Mouse (Mus musculus): ENCODE data around the gene Mapkapk3. TPM values are rescaled to one million over a fixed set of nuclear protein-coding genes. Genes with fewer than 3 reads are reported as not detected.

The Mapkapk3 gene
- total and polyA plus RNA-seq, 3 experiments: 26.1 to 36.0 (median 29.0) TPM

- Histone ChIP-seq H3K36me3 (ENCODE audit: control insufficient read depth, insufficient read depth, low read length) (no peaks in the 10 kb centered on the region), H3K79me2 (replicated peaks; ENCODE audit: control insufficient read depth, insufficient read depth, low read length) (no peaks in the 10 kb centered on the region), H3K27ac (peak overlapping the region; percentile 90), H3K4me3 (peak overlapping the region; percentile 61), H3K27me3 (ENCODE audit: control insufficient read depth, insufficient read depth, low read length) (no peaks in the 10 kb centered on the region), H3K4me1 (ENCODE audit: control insufficient read depth, insufficient read depth, low read length) (peaks cover 2% of the 10 kb centered on the region; the same call in 1 of the 2 replicates), H3K9ac (ENCODE audit: low read depth, low read length) (peak overlapping the region; percentile 65)
- no peak for TF ChIP-seq CTCF (IDR thresholded peaks at IDR 0.05)
- TF ChIP-seq POLR2A (IDR thresholded peaks at IDR 0.05; ENCODE audit: insufficient read depth, low read depth, low read length): no peak
- no peak for TF ChIP-seq EP300 (IDR thresholded peaks at IDR 0.05; ENCODE audit: insufficient read depth, low read depth, low read length)
- intact Hi-C loops (cut with DNase I): loop anchor here (5.0 kb wide), 1 partner anchor 601 kb away; the partner anchor contains the start of gene Tex264
- DNase-seq: no peak
- 45% methylated on average over 8 of the region's 8 CpGs for WGBS
These were observed 966 bp downstream of the Mapkapk3 start for GRCm38 (mm10) chr9:107288711-107289110.

GRCm38 (mm10) chr9:107288105-107288650 lies 1.5 kb downstream of the Mapkapk3 start:
- no peak for DNase-seq
- Histone ChIP-seq H3K9ac (ENCODE audit: low read depth, low read length) (no peak overlapping the region), H3K27me3 (ENCODE audit: control insufficient read depth, insufficient read depth, low read length) (no peaks in the 10 kb centered on the region), H3K27ac (no peak overlapping the region; the same call in 1 of the 2 replicates), H3K79me2 (replicated peaks; ENCODE audit: control insufficient read depth, insufficient read depth, low read length) (no peaks in the 10 kb centered on the region), H3K36me3 (ENCODE audit: control insufficient read depth, insufficient read depth, low read length) (no peaks in the 10 kb centered on the region), H3K4me1 (ENCODE audit: control insufficient read depth, insufficient read depth, low read length) (peaks cover 2% of the 10 kb centered on the region; the same call in 1 of the 2 replicates), H3K4me3 (no peak overlapping the region)
- WGBS: 81% methylated on average over 14 of the region's 14 CpGs
- intact Hi-C loops (cut with DNase I): loop anchor here (5.0 kb wide), 1 partner anchor 601 kb away; the partner anchor contains the start of gene Tex264
- TF ChIP-seq EP300 (IDR thresholded peaks at IDR 0.05; ENCODE audit: insufficient read depth, low read depth, low read length): no peak
- TF ChIP-seq POLR2A (IDR thresholded peaks at IDR 0.05; ENCODE audit: insufficient read depth, low read depth, low read length): no peak
- no peak for TF ChIP-seq CTCF (IDR thresholded peaks at IDR 0.05)

- WGBS: 64% methylated on average over 2 of the region's 2 CpGs
- TF ChIP-seq POLR2A (IDR thresholded peaks at IDR 0.05; ENCODE audit: insufficient read depth, low read depth, low read length) (no peak), EP300 (IDR thresholded peaks at IDR 0.05; ENCODE audit: insufficient read depth, low read depth, low read length) (no peak), CTCF (IDR thresholded peaks at IDR 0.05) (no peak)
These were observed 2.4 kb downstream of the Mapkapk3 start for GRCm38 (mm10) chr9:107287294-107287693.

GRCm38 (mm10) chr9:107285009-107285408 lies 4.7 kb downstream of the Mapkapk3 start:
- H3K27ac ChIP-seq: no peak overlapping the region
- TF ChIP-seq CTCF (IDR thresholded peaks at IDR 0.05) (no peak), POLR2A (IDR thresholded peaks at IDR 0.05; ENCODE audit: insufficient read depth, low read depth, low read length) (no peak), EP300 (IDR thresholded peaks at IDR 0.05; ENCODE audit: insufficient read depth, low read depth, low read length) (no peak)
- H3K36me3 ChIP-seq (ENCODE audit: control insufficient read depth, insufficient read depth, low read length): no peaks in the 10 kb centered on the region
- DNase-seq: no peak
- peaks cover 6% of the 10 kb centered on the region for H3K4me1 ChIP-seq (ENCODE audit: control insufficient read depth, insufficient read depth, low read length)
- no peak overlapping the region for H3K4me3 ChIP-seq
- H3K9ac ChIP-seq (ENCODE audit: low read depth, low read length): no peak overlapping the region
- intact Hi-C loops (cut with DNase I): loop anchor here (5.0 kb wide), 1 partner anchor 598 kb away; the partner anchor contains the start of gene Tex264
- WGBS: 16% methylated on average over 3 of the region's 3 CpGs
- no peaks in the 10 kb centered on the region for H3K27me3 ChIP-seq (ENCODE audit: control insufficient read depth, insufficient read depth, low read length)
- peaks cover 2% of the 10 kb centered on the region; the same call in 1 of the 2 replicates for H3K79me2 ChIP-seq (replicated peaks; ENCODE audit: control insufficient read depth, insufficient read depth, low read length)

More at GRCm38 (mm10) chr9:107287294-107287693, 2.4 kb downstream of the Mapkapk3 start:
- Histone ChIP-seq H3K36me3 (ENCODE audit: control insufficient read depth, insufficient read depth, low read length) (no peaks in the 10 kb centered on the region), H3K27me3 (ENCODE audit: control insufficient read depth, insufficient read depth, low read length) (no peaks in the 10 kb centered on the region), H3K4me1 (ENCODE audit: control insufficient read depth, insufficient read depth, low read length) (peaks cover 2% of the 10 kb centered on the region; the same call in 1 of the 2 replicates), H3K27ac (no peak overlapping the region), H3K9ac (ENCODE audit: low read depth, low read length) (no peak overlapping the region), H3K79me2 (replicated peaks; ENCODE audit: control insufficient read depth, insufficient read depth, low read length) (no peaks in the 10 kb centered on the region), H3K4me3 (no peak overlapping the region)
- intact Hi-C loops (cut with DNase I): loop anchor here (5.0 kb wide), 1 partner anchor 600 kb away; the partner anchor contains the start of gene Tex264
- no peak for DNase-seq

- WGBS: 73% methylated on average over 9 of the region's 9 CpGs
- TF ChIP-seq POLR2A (IDR thresholded peaks at IDR 0.05; ENCODE audit: insufficient read depth, low read depth, low read length) (no peak), CTCF (IDR thresholded peaks at IDR 0.05) (no peak), EP300 (IDR thresholded peaks at IDR 0.05; ENCODE audit: insufficient read depth, low read depth, low read length) (no peak)
- Histone ChIP-seq H3K4me3 (no peak overlapping the region), H3K79me2 (replicated peaks; ENCODE audit: control insufficient read depth, insufficient read depth, low read length) (peaks cover 2% of the 10 kb centered on the region; the same call in 1 of the 2 replicates), H3K9ac (ENCODE audit: low read depth, low read length) (no peak overlapping the region), H3K4me1 (ENCODE audit: control insufficient read depth, insufficient read depth, low read length) (peaks cover 18% of the 10 kb centered on the region), H3K27ac (no peak overlapping the region), H3K36me3 (ENCODE audit: control insufficient read depth, insufficient read depth, low read length) (no peaks in the 10 kb centered on the region), H3K27me3 (ENCODE audit: control insufficient read depth, insufficient read depth, low read length) (no peaks in the 10 kb centered on the region)
- no peak for DNase-seq
- intact Hi-C loops (cut with DNase I): no loop called here
These were observed 6.7 kb downstream of the Mapkapk3 start for GRCm38 (mm10) chr9:107282951-107283350.

Data from heart, adult 2 months (tissue).